Mouse (Mus musculus): ENCODE measurements around the gene Gch1.

Gch1 gene

GRCm38 (mm10) chr14:47205270-47205972, 16.2 kb upstream of the Gch1 start:
- DNase-seq = no peak

GRCm38 (mm10) chr14:47197340-47197739, 8.1 kb upstream of the Gch1 start:
- no peak for DNase-seq

GRCm38 (mm10) chr14:47196711-47197110, 7.5 kb upstream of the Gch1 start:
- no peak for DNase-seq

- peak; percentile 28 for DNase-seq
Measured at GRCm38 (mm10) chr14:47194096-47194495, 4.9 kb upstream of the Gch1 start.

GRCm38 (mm10) chr14:47193506-47193905, 4.3 kb upstream of the Gch1 start:
- DNase-seq = no peak

GRCm38 (mm10) chr14:47191861-47192260, 2.6 kb upstream of the Gch1 start:
- no peak for DNase-seq

- peak; percentile 16 for DNase-seq
Measured at GRCm38 (mm10) chr14:47190626-47191025, 1.4 kb upstream of the Gch1 start.

GRCm38 (mm10) chr14:47189635-47189955, 382 bp upstream of the Gch1 start:
- DNase-seq = no peak

GRCm38 (mm10) chr14:47188475-47188847, 752 bp downstream of the Gch1 start:
- DNase-seq = no peak

- DNase-seq = peak; percentile 70
Measured at GRCm38 (mm10) chr14:47187666-47188360, 1.4 kb downstream of the Gch1 start.

GRCm38 (mm10) chr14:47187261-47187660, 2.0 kb downstream of the Gch1 start:
- DNase-seq = no peak

GRCm38 (mm10) chr14:47186561-47186960, 2.7 kb downstream of the Gch1 start:
- DNase-seq = peak; percentile 31

GRCm38 (mm10) chr14:47181497-47182290, 7.5 kb downstream of the Gch1 start:
- DNase-seq = peak; percentile 88

GRCm38 (mm10) chr14:47178851-47179250, 10.4 kb downstream of the Gch1 start:
- DNase-seq = no peak

- peak; percentile 82 for DNase-seq
Measured at GRCm38 (mm10) chr14:47177846-47178414, 11.3 kb downstream of the Gch1 start.

- DNase-seq = no peak
Measured at GRCm38 (mm10) chr14:47176226-47176625, 13.0 kb downstream of the Gch1 start.

- no peak for DNase-seq
Measured at GRCm38 (mm10) chr14:47175136-47175535, 14.1 kb downstream of the Gch1 start.

GRCm38 (mm10) chr14:47172073-47172472, 17.1 kb downstream of the Gch1 start:
- DNase-seq = no peak

GRCm38 (mm10) chr14:47170499-47171109, 18.6 kb downstream of the Gch1 start:
- DNase-seq = no peak

GRCm38 (mm10) chr14:47169677-47170410, 19.4 kb downstream of the Gch1 start:
- DNase-seq = no peak

GRCm38 (mm10) chr14:47165741-47166140, 23.5 kb downstream of the Gch1 start:
- no peak for DNase-seq

GRCm38 (mm10) chr14:47165117-47165516, 24.1 kb downstream of the Gch1 start:
- DNase-seq = no peak

Measured in lung, postnatal 36 days (tissue).